Mouse (Mus musculus) testis, adult 2 months (tissue): ENCODE measurements around the gene Gm20479.

ENCODE experiments used
- CTCF ChIP-seq: fragments of 200-500 bp; IDR thresholded peaks from 2 replicates; pipeline ENCODE4 v1.5.1; 2012; ENCODE audit warnings: low read depth, mild to moderate bottlenecking, inconsistent platforms, low read length, moderate library complexity; ENCODE audit not compliant: control insufficient read depth, insufficient read depth, insufficient replicate concordance
- POLR2A ChIP-seq: fragments of 200-500 bp; IDR thresholded peaks from 2 replicates; pipeline ENCODE4 v1.6.1; 2012; ENCODE audit warnings: low read depth, mild to moderate bottlenecking, inconsistent platforms, low read length, moderate library complexity; ENCODE audit not compliant: control insufficient read depth

- TF ChIP-seq CTCF (no peak), POLR2A (no peak)
Observed at GRCm38 (mm10) chr7:27355261-27355660, 2.0 kb downstream of the Gm20479 start.
